Mouse (Mus musculus): ENCODE measurements at regions not wholly inside any gene's neighbourhood (a gene's known extent, or its start where the extent isn't known, plus 50 kb on each side); places are given as distances from the start of the nearest gene placed in this dataset.

GRCm38 (mm10) chr2:128250841-128251240 lies 125.0 kb downstream of the Bcl2l11 start:
- TF ChIP-seq CTCF (IDR thresholded peaks at IDR 0.05; ENCODE audit: low read depth) (no peak), EP300 (IDR thresholded peaks at IDR 0.05; ENCODE audit: low read depth) (no peak)
